Mouse (Mus musculus): Measurements from ENCODE around the gene Psmc4. TPM values are rescaled to one million over a fixed set of nuclear protein-coding genes. Genes with fewer than 3 reads are reported as not detected.

Psmc4 gene
- 313 and 356 TPM in 2 replicates for polyA plus RNA-seq (2015; fragmentation: Nextera tagmentation; extraction: Ambion mirVana)

DNA sequence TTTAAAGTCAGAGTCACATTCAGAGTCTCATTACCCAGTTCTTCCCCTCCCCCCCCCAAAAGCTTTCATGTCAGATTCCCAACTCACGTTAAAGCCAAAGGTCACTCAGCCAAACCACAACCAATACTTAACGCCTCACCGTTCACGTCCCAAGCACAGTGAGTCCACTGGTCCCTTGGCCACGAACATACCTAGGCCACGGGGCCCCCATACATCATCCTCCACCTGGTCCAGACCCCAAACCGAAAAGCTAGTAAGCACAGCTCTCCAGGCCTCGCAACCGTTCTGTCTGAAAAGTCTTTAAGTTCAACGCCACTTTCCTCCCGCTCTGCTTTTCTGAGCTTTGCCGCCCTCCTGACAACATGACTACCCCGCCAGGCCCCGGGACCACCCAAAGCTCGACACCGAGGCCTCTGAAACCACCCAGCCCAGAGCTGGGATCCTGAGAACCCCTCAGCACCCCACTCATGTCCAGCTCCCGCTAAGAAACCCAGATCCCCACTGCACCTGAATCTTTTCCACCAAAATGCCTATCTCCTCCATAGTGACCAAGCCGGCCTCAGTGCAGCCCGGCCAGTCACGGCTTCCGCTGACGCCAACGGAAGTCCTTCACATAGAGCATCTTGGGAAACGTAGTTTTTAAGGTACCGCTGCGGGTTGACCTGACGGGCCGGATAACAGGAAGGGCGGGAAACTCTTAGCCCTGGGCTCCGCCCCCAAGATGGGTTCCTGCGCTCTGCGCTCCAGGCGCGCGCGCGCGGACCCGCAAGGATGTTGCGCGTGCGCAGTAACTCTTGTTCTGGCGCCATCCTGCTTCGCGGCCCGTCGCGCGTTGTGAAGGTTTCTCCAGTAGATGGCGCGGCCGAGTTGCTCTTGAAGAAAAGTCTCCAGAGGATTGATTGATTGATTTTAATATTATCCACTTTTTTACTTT is at the start of gene Psmc4:
TSS of gene Psmc4 (minus strand) at position 626 of the 934 bp plus-strand sequence.
- peak within 1 kb of the TSS; percentile 34; the same call in 1 of the 2 replicates for H3K27ac ChIP-seq
- no peaks in the 10 kb centered on the region for H3K27me3 ChIP-seq
- peaks cover 42% of the 10 kb centered on the region for H3K36me3 ChIP-seq
- ATAC-seq (ENCODE audit: insufficient number of reproducible peaks, insufficient read depth, low FRiP score, low TSS enrichment, low read depth), result peak; percentile 93
- H3K9me3 ChIP-seq, result no peaks in the 10 kb centered on the region
- peak within 1 kb of the TSS; percentile 85 for H3K4me3 ChIP-seq
- peak within 1 kb of the TSS; percentile 89 for H3K9ac ChIP-seq
- H3K4me2 ChIP-seq, result peak within 1 kb of the TSS; percentile 75
- H3K4me1 ChIP-seq, result peaks cover 23% of the 10 kb centered on the region
- WGBS, result under 1% methylated on average over 52 of the region's 52 CpGs

DNA sequence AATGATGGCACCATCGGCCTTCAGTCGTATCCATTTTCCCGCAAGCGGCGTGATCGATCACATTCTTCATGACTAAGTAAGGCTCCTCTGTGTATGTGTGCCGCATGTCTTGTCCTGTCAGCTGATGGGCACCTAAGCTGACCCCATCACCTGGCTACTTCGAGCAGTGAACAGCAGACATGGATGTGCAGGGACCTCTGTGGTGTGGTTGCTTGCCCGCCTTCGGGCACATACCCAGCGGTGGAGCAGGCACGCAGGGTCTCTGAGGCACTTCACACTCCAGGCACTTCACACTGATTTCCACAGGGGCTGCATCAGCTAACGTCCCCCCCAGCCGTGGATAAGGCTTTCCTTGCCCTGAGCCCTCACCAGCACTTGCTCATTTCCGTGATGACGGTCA is 49.2 kb upstream of the Psmc4 start:
- ATAC-seq (ENCODE audit: insufficient number of reproducible peaks, insufficient read depth, low FRiP score, low TSS enrichment, low read depth), result no peak
- peaks cover 12% of the 10 kb centered on the region for H3K9me3 ChIP-seq
- H3K9ac ChIP-seq, result no peak overlapping the region
- no peak overlapping the region for H3K4me3 ChIP-seq
- peaks cover under 1% of the 10 kb centered on the region; the same call in 1 of the 2 replicates for H3K4me1 ChIP-seq
- H3K27me3 ChIP-seq, result no peaks in the 10 kb centered on the region
- H3K36me3 ChIP-seq, result no peaks in the 10 kb centered on the region
- no peak overlapping the region for H3K27ac ChIP-seq
- H3K4me2 ChIP-seq, result no peak overlapping the region
- WGBS, result 92% methylated on average over 16 of the region's 16 CpGs

DNA sequence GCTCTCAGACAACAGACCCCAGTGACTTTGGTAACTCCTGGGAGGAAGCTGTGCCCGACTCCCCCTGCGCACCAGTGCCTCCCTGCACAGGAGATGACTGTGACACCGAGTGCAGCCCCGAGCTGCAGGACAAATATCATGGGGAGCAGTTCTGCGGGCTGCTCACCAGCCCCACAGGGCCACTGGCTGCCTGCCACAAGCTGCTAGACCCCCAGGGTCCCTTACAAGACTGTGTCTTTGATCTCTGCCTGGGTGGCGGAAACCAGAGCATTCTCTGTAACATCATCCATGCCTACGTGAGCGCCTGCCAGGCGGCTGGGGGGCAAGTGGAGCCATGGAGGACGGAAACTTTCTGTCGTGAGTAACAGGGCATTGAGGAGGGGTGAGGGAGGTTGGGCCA is 43.6 kb upstream of the Psmc4 start:
- 25% methylated on average over 11 of the region's 11 CpGs for WGBS
- Histone ChIP-seq H3K9me3 (peaks cover under 1% of the 10 kb centered on the region; the same call in 1 of the 2 replicates), H3K4me2 (peak overlapping the region; percentile 28), H3K4me1 (peaks cover 10% of the 10 kb centered on the region), H3K9ac (peak overlapping the region; percentile 49), H3K4me3 (no peak overlapping the region), H3K27ac (peak overlapping the region; percentile 74), H3K27me3 (no peaks in the 10 kb centered on the region), H3K36me3 (no peaks in the 10 kb centered on the region)
- peak; percentile 52; the same call in 1 of the 2 replicates for ATAC-seq (ENCODE audit: insufficient number of reproducible peaks, insufficient read depth, low FRiP score, low TSS enrichment, low read depth)

DNA sequence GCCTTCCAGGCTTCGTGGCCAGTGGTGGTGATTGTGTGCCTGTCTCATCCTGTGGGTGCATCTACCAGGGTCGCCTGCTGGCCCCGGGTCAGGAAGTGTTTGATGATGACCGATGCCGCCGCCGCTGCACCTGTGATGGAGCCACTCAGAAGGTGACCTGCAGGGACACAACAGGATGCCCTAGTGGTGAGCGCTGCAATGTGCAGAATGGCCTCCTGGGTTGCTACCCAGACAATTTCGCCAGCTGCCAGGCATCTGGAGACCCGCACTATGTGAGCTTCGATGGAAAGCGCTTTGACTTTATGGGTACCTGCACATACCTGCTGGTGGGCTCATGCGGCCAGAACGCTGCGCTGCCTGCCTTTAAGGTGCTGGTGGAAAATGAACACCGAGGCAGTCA is 36.3 kb upstream of the Psmc4 start:
- H3K27me3 ChIP-seq, result peaks cover 7% of the 10 kb centered on the region; the same call in 1 of the 2 replicates
- no peak overlapping the region for H3K9ac ChIP-seq
- H3K4me2 ChIP-seq, result no peak overlapping the region
- ATAC-seq (ENCODE audit: insufficient number of reproducible peaks, insufficient read depth, low FRiP score, low TSS enrichment, low read depth), result no peak
- no peak overlapping the region for H3K27ac ChIP-seq
- 79% methylated on average over 16 of the region's 16 CpGs for WGBS
- no peaks in the 10 kb centered on the region for H3K9me3 ChIP-seq
- no peak overlapping the region for H3K4me3 ChIP-seq
- no peaks in the 10 kb centered on the region for H3K36me3 ChIP-seq
- H3K4me1 ChIP-seq, result no peaks in the 10 kb centered on the region

DNA sequence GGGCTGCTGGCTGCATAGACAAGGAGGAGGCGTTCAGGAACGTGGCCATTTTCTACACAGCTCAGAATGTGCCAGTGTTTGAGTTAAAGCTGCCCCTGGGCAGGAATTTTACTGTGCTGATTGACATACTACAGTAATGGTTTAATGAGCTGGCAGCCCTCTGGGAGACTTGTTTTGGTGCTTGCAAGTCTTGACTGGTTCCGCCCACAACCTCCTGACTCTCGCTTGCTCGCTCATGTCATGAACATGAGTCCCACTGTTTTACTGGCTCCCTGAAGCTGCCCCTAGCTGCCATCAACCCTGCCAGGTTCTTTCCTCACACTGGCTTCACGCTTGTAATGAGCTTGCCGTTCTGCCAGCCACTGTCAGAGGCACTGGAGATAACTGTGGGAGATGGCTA is 34.3 kb upstream of the Psmc4 start:
- Histone ChIP-seq H3K9ac (0 out of 2 replicates have a peak overlapping the region, but pooled peaks have one; percentile 16), H3K4me3 (no peak overlapping the region), H3K4me1 (no peaks in the 10 kb centered on the region), H3K9me3 (no peaks in the 10 kb centered on the region), H3K4me2 (no peak overlapping the region), H3K27ac (no peak overlapping the region), H3K27me3 (peaks cover 7% of the 10 kb centered on the region; the same call in 1 of the 2 replicates), H3K36me3 (no peaks in the 10 kb centered on the region)
- 63% methylated on average over 7 of the region's 7 CpGs for WGBS
- ATAC-seq (ENCODE audit: insufficient number of reproducible peaks, insufficient read depth, low FRiP score, low TSS enrichment, low read depth), result 0 out of 2 replicates have a peak, but pooled peaks have one; percentile 26

DNA sequence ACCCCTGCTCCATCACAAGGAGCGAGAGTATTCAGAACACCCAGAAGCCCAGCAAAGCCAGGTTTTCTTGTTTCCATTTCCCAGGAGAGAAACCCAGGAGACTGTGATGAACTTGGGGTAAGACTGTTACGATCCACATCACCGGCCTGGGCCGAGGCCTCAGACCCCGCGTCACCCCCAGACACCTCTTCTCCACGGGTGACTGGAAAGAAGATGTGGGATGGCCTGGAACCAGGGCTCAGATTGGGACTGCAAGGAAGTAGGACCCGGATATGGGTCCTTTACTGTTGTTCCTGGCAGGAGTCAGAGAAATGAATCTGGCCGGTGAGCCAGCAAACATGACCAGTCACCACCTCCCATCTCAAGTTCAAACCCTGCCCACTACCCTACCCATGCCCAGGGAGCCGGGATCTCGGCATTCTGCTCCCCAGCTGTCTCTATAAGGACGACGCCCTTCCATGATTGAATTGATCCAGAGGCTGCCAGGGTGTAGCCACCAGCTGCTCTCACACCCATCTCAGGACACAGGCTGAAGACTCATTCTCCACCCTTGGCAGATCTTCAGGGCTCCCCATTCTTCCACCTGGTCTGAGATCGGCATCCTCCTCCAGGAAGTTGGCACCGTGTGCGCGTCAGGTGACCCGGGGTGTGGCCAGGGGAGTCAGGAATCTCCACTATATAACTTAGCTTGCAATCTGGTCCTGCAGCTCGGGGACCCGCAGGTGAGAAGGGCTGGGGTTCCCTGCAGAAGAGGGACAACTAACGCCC is 20.8 kb upstream of the Psmc4 start, which contains the start of gene Fcgbp:
TSS of gene Fcgbp (plus strand) at position 706 of the 768 bp plus-strand sequence.
- no peak within 1 kb of the TSS for H3K27ac ChIP-seq
- 87% methylated on average over 21 of the region's 21 CpGs for WGBS

DNA sequence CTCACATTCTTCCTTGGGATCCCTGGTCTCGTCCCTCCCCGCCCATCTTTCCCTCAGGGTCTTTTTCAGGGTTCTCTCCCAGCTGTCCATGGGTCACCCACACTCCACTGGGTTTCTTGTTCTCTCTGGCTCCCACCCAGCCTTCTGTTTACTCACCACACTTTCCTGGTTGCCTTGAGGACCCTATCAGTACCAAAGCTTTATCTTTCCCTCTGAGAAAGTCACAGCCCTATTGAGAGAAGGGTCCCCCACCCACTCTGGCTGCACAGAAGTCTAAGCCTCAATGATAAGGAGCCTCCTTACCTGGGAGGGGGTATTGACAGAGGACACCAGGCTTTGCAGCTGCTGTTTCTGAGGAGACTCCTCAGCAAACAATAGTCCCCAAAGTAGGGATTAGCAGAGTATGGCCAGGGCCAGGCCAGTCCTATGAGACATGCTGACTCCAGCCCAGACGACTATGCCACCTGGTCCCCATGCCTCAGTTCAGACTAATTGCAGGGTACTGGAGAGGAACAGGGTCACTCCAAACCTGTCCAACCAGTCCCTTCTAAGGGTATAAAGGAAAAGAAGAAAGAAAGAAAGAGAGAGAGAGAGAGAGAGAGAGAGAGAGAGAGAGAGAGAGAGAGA is 19.8 kb upstream of the Psmc4 start:
- H3K27me3 ChIP-seq, result no peaks in the 10 kb centered on the region; the same call in 1 of the 2 replicates
- H3K9ac ChIP-seq, result no peak overlapping the region
- ATAC-seq (ENCODE audit: insufficient number of reproducible peaks, insufficient read depth, low FRiP score, low TSS enrichment, low read depth), result no peak
- H3K36me3 ChIP-seq, result no peaks in the 10 kb centered on the region
- no peak overlapping the region for H3K4me3 ChIP-seq
- no peak overlapping the region for H3K4me2 ChIP-seq
- no peaks in the 10 kb centered on the region for H3K4me1 ChIP-seq
- no peaks in the 10 kb centered on the region for H3K9me3 ChIP-seq
- H3K27ac ChIP-seq, result 0 out of 2 replicates have a peak overlapping the region, but pooled peaks have one; percentile 22
- 38% methylated on average over 3 of the region's 3 CpGs for WGBS

More for the DNA sequence above, 20.8 kb upstream of the Psmc4 start, which contains the start of gene Fcgbp:
- Histone ChIP-seq H3K4me1 (no peaks in the 10 kb centered on the region), H3K4me2 (no peak within 1 kb of the TSS), H3K9me3 (no peaks in the 10 kb centered on the region), H3K36me3 (no peaks in the 10 kb centered on the region), H3K4me3 (no peak within 1 kb of the TSS), H3K27me3 (no peaks in the 10 kb centered on the region; the same call in 1 of the 2 replicates), H3K9ac (no peak within 1 kb of the TSS)
- ATAC-seq (ENCODE audit: insufficient number of reproducible peaks, insufficient read depth, low FRiP score, low TSS enrichment, low read depth), result no peak

DNA sequence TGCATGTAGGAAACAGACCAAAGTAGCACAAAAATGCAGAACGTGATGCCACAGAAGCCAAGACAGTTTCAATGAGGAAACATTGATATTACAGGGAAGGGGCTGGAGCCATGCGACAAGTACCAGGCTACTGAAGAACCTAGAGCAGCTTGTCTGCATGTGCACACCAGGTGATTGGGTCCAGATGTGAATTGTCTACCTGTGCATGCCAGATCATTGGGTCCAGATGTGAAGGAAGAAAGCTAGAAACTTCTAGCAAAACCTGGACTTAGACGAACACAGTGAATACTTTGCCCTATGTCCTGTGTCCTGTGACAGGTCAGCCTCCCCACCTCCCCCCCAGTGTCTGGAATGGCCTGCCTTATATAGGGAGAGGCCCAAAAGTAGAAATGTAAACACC is 18.8 kb upstream of the Psmc4 start:
- H3K4me2 ChIP-seq, result no peak overlapping the region
- no peaks in the 10 kb centered on the region for H3K4me1 ChIP-seq
- 39% methylated on average over 3 of the region's 3 CpGs for WGBS
- no peaks in the 10 kb centered on the region for H3K36me3 ChIP-seq
- H3K27me3 ChIP-seq, result no peaks in the 10 kb centered on the region; the same call in 1 of the 2 replicates
- no peak for ATAC-seq (ENCODE audit: insufficient number of reproducible peaks, insufficient read depth, low FRiP score, low TSS enrichment, low read depth)
- H3K9me3 ChIP-seq, result no peaks in the 10 kb centered on the region
- H3K9ac ChIP-seq, result no peak overlapping the region
- H3K4me3 ChIP-seq, result no peak overlapping the region
- H3K27ac ChIP-seq, result no peak overlapping the region

DNA sequence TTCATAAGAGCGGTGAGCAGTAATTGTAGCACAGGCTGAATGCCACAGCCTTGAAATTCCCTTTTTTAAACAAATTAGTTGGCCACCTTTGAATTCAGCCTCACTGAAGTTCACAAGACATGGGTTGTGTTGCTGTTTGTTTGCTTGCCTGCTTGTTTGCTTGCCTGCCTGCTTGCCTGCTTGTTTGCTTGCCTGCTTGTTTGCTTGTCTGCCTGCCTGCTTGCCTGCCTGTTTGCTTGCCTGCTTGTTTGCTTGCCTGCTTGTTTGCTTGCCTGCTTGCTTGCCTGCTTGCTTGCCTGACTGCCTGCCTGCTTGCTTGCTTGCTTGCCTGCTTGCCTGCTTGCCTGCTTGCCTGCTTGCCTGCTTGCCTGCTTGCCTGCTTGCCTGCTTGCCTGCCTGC is 10.1 kb upstream of the Psmc4 start:
- no peak for ATAC-seq (ENCODE audit: insufficient number of reproducible peaks, insufficient read depth, low FRiP score, low TSS enrichment, low read depth)
- Histone ChIP-seq H3K36me3 (no peaks in the 10 kb centered on the region), H3K9me3 (peaks cover 3% of the 10 kb centered on the region; the same call in 1 of the 2 replicates), H3K27ac (no peak overlapping the region), H3K4me2 (no peak overlapping the region), H3K27me3 (no peaks in the 10 kb centered on the region), H3K4me1 (no peaks in the 10 kb centered on the region), H3K9ac (no peak overlapping the region), H3K4me3 (no peak overlapping the region)
- 83% methylated on average over 1 of the region's 1 CpGs for WGBS

DNA sequence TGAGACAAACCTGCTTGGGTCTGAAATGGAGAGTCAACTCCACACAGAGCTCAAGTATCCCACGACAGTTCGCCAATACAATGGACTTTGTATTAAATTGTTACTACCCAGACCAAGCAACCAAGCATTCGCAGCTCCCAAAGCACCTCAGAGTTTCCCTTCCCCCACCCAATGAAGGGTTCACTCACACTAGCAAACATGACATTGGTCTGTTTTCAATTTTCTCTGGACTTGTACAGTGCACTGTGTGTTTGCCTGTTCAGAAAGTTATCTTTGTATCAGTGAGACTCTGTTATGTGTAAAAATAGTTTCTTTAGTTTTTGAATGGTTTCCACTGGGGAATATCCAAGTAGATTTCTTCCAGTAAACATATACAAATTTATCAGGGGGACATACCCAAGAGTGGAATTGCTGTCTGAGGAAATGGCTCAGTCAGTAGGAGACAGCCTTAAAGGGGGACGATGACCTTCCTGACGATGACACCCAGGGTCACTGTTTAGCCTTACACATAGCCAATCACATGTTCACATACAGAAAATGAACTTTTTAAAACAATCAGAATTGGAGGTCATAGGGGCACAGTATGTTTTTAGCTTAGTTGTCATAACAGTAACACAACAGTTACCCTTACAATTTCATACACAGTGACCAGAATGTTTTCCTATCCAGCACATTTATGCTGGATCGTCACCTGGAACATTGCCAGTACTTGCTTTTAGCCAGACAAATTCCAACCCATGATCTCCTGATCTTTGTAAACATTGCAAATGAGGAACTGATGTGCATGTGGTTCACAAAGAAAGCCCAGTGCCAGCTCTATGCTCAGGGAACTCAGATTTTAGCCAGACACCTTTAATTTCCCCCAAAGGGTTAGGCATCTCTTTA is 3.4 kb upstream of the Psmc4 start:
- Histone ChIP-seq H3K27me3 (no peaks in the 10 kb centered on the region), H3K4me3 (no peak overlapping the region), H3K27ac (peak overlapping the region; percentile 66), H3K4me1 (peaks cover 23% of the 10 kb centered on the region), H3K9me3 (no peaks in the 10 kb centered on the region), H3K36me3 (peaks cover 7% of the 10 kb centered on the region), H3K9ac (peak overlapping the region; percentile 36; the same call in 1 of the 2 replicates), H3K4me2 (no peak overlapping the region)
- ATAC-seq (ENCODE audit: insufficient number of reproducible peaks, insufficient read depth, low FRiP score, low TSS enrichment, low read depth), result no peak
- WGBS, result 68% methylated on average over 6 of the region's 6 CpGs
